Mouse (Mus musculus): ENCODE data around the gene Hist1h3c.

DNA sequence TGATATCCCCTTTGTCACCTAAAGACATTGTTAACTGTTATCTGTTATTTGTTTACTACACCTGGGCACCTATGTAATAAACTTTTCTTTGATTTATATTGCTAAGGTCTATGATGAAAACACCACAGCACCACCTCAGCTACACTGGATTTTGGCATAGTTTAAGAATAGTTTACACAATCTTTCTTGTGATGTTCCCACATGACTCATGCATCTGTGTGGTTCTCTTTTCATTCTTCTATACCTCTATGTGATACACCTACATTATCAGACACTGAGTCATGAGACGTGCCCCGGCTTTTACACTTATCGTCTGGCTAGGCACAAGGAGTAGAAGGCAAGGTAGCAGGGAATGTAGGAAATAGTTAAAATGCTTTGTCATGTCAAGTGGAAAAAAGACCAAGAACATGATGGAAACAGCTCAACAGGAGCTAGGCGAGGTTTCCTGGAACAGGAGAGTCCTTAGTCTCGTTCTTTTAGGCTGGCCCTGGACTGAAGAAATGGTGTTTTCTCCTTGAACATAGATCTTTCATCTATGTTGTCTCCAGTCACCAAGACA, 4.2 kb upstream of the Hist1h3c start:
- no peak for TF ChIP-seq POLR2A (IDR thresholded peaks at IDR 0.05; ENCODE audit: insufficient read depth, low read length)
- TF ChIP-seq CTCF (IDR thresholded peaks at IDR 0.05; ENCODE audit: low read depth, low read length), result no peak
